Mouse (Mus musculus) lung, embryonic 16.5 days (tissue): Measurements from ENCODE around the gene Bnip3. TPM values are rescaled to one million over a fixed set of nuclear protein-coding genes. Genes with fewer than 3 reads are reported as not detected.

Source experiments
- ATAC-seq: fragments of 200-750 bp; cut with Nextera tagmentation; 2 replicates; pipeline ENCODE4 v1.8.0; 2017; ENCODE audit warnings: low read depth, mild to moderate bottlenecking, moderate library complexity
- H3K27ac ChIP-seq: fragments of 300-500 bp; sonication (generic); 2 replicates; pipeline ENCODE4 v1.5.1; 2014; ENCODE audit warnings: mild to moderate bottlenecking, control low read depth, low read length
- H3K27me3 ChIP-seq: fragments of 300-500 bp; sonication (generic); 2 replicates; pipeline ENCODE4 v1.6.1; 2014; ENCODE audit warnings: low read depth, low read length, mixed read lengths; ENCODE audit not compliant: control insufficient read depth, insufficient read depth
- H3K36me3 ChIP-seq: fragments of 300-500 bp; sonication (generic); 2 replicates; pipeline ENCODE4 v1.6.1; 2014; ENCODE audit warnings: low read length; ENCODE audit not compliant: control insufficient read depth, insufficient read depth
- H3K4me1 ChIP-seq: fragments of 300-500 bp; sonication (generic); replicated peaks from 2 replicates; pipeline ENCODE4 v1.6.1; 2014; ENCODE audit warnings: low read length, mixed read lengths; ENCODE audit not compliant: control insufficient read depth, insufficient read depth
- H3K4me2 ChIP-seq: fragments of 300-500 bp; sonication (generic); 2 replicates; pipeline ENCODE4 v1.6.1; 2014; ENCODE audit warnings: low read depth, low read length, control low read depth
- H3K4me3 ChIP-seq: fragments of 300-500 bp; sonication (generic); 2 replicates; pipeline ENCODE4 v1.5.1; 2014; ENCODE audit warnings: mild to moderate bottlenecking, low read length, control low read depth
- H3K9ac ChIP-seq: fragments of 300-500 bp; sonication (generic); 2 replicates; pipeline ENCODE4 v1.6.1; 2014; ENCODE audit warnings: low read length, control low read depth
- H3K9me3 ChIP-seq: fragments of 300-500 bp; sonication (generic); 2 replicates; pipeline ENCODE4 v1.6.1; 2016; ENCODE audit warnings: low read length; ENCODE audit not compliant: control insufficient read depth
- WGBS: fragments of 180-500 bp; shearing (Covaris S2); extraction: QIAGEN DNeasy Blood & Tissue Kit; methylation state at CpG from one replicate; pipeline ENCODE4 v1.1.7; 2014; 5-methylcytosine and 5-hydroxymethylcytosine counted together
- polyA plus RNA-seq: library from polyadenylated mRNA; unstranded; fragments of >200 nt; fragmentation: Nextera tagmentation; extraction: Ambion mirVana; gene quantifications from 2 replicates; pipeline ENCODE4 v1.2.1, GENCODE M21; 2015

Gene Bnip3
- 131 and 135 TPM in 2 replicates for polyA plus RNA-seq

GRCm38 (mm10) chr7:138909277-138910192 lies at the start of gene Bnip3:
Gene Bnip3, minus strand, starts transcription at chr7:138909519.
- Histone ChIP-seq H3K4me3 (peak within 1 kb of the TSS; percentile 89), H3K27ac (peak within 1 kb of the TSS; percentile 83), H3K27me3 (no peaks in the 10 kb centered on the region), H3K9ac (peak within 1 kb of the TSS; percentile 96), H3K9me3 (no peaks in the 10 kb centered on the region), H3K36me3 (no peaks in the 10 kb centered on the region), H3K4me2 (peak within 1 kb of the TSS; percentile 83), H3K4me1 (peaks cover 21% of the 10 kb centered on the region)
- peak; percentile 95 for ATAC-seq
- WGBS, result under 1% methylated on average over 53 of the region's 66 CpGs

GRCm38 (mm10) chr7:138957106-138957505 lies 47.8 kb upstream of the Bnip3 start:
- Histone ChIP-seq H3K4me2 (no peak overlapping the region), H3K27ac (no peak overlapping the region), H3K36me3 (no peaks in the 10 kb centered on the region), H3K9me3 (no peaks in the 10 kb centered on the region), H3K27me3 (no peaks in the 10 kb centered on the region), H3K9ac (no peak overlapping the region), H3K4me1 (no peaks in the 10 kb centered on the region), H3K4me3 (no peak overlapping the region)
- ATAC-seq, result no peak
- 54% methylated on average over 6 of the region's 6 CpGs for WGBS

- no peak for ATAC-seq
- no peak overlapping the region for H3K27ac ChIP-seq
- H3K4me1 ChIP-seq, result no peaks in the 10 kb centered on the region
- H3K9ac ChIP-seq, result no peak overlapping the region
- no peak overlapping the region for H3K4me3 ChIP-seq
- H3K27me3 ChIP-seq, result no peaks in the 10 kb centered on the region
- no peaks in the 10 kb centered on the region for H3K36me3 ChIP-seq
- no peaks in the 10 kb centered on the region for H3K9me3 ChIP-seq
- 73% methylated on average over 7 of the region's 7 CpGs for WGBS
- no peak overlapping the region for H3K4me2 ChIP-seq
Observed at GRCm38 (mm10) chr7:138955787-138956186, 46.5 kb upstream of the Bnip3 start.

- no peak overlapping the region for H3K27ac ChIP-seq
- ATAC-seq, result no peak
- WGBS, result 47% methylated on average over 8 of the region's 8 CpGs
Observed at GRCm38 (mm10) chr7:138948309-138948708, 39.0 kb upstream of the Bnip3 start.

GRCm38 (mm10) chr7:138947741-138948140 lies 38.4 kb upstream of the Bnip3 start:
- H3K4me3 ChIP-seq, result no peak overlapping the region
- no peak overlapping the region for H3K4me2 ChIP-seq
- no peaks in the 10 kb centered on the region for H3K9me3 ChIP-seq
- ATAC-seq, result no peak
- H3K27me3 ChIP-seq, result peaks cover 9% of the 10 kb centered on the region; the same call in 1 of the 2 replicates
- H3K27ac ChIP-seq, result no peak overlapping the region
- no peaks in the 10 kb centered on the region for H3K4me1 ChIP-seq
- no peaks in the 10 kb centered on the region for H3K36me3 ChIP-seq
- 84% methylated on average over 8 of the region's 8 CpGs for WGBS
- H3K9ac ChIP-seq, result no peak overlapping the region

More at GRCm38 (mm10) chr7:138948309-138948708, 39.0 kb upstream of the Bnip3 start:
- H3K27me3 ChIP-seq, result peaks cover 5% of the 10 kb centered on the region; the same call in 1 of the 2 replicates
- H3K36me3 ChIP-seq, result no peaks in the 10 kb centered on the region
- no peak overlapping the region for H3K4me2 ChIP-seq
- H3K4me1 ChIP-seq, result no peaks in the 10 kb centered on the region
- H3K9ac ChIP-seq, result no peak overlapping the region
- no peaks in the 10 kb centered on the region for H3K9me3 ChIP-seq
- H3K4me3 ChIP-seq, result no peak overlapping the region

- 47% methylated on average over 3 of the region's 3 CpGs for WGBS
- Histone ChIP-seq H3K9me3 (no peaks in the 10 kb centered on the region), H3K4me2 (no peak overlapping the region), H3K4me3 (no peak overlapping the region), H3K36me3 (no peaks in the 10 kb centered on the region), H3K27ac (no peak overlapping the region), H3K27me3 (peaks cover 29% of the 10 kb centered on the region), H3K4me1 (no peaks in the 10 kb centered on the region; the same call in 1 of the 2 replicates), H3K9ac (no peak overlapping the region)
- no peak for ATAC-seq
Observed at GRCm38 (mm10) chr7:138945668-138946067, 36.3 kb upstream of the Bnip3 start.

GRCm38 (mm10) chr7:138942301-138942700 lies 33.0 kb upstream of the Bnip3 start:
- Histone ChIP-seq H3K27me3 (peaks cover 48% of the 10 kb centered on the region), H3K9me3 (no peaks in the 10 kb centered on the region), H3K4me2 (no peak overlapping the region), H3K4me1 (peaks cover 5% of the 10 kb centered on the region), H3K36me3 (no peaks in the 10 kb centered on the region), H3K27ac (no peak overlapping the region), H3K4me3 (no peak overlapping the region), H3K9ac (no peak overlapping the region)
- WGBS, result 67% methylated on average over 1 of the region's 1 CpGs
- no peak for ATAC-seq

- H3K4me3 ChIP-seq, result no peak overlapping the region
- ATAC-seq, result no peak
Observed at GRCm38 (mm10) chr7:138941571-138941970, 32.3 kb upstream of the Bnip3 start.

GRCm38 (mm10) chr7:138940612-138941461 lies 31.5 kb upstream of the Bnip3 start, which contains the start of gene Jakmip3:
Gene Jakmip3, plus strand, starts transcription at chr7:138940730.
- H3K27ac ChIP-seq, result no peak within 1 kb of the TSS
- peaks cover 48% of the 10 kb centered on the region for H3K27me3 ChIP-seq
- peak within 1 kb of the TSS; percentile 39 for H3K4me3 ChIP-seq
- H3K4me2 ChIP-seq, result peak within 1 kb of the TSS; percentile 63
- H3K36me3 ChIP-seq, result no peaks in the 10 kb centered on the region
- peak; percentile 34; the same call in 1 of the 2 replicates for ATAC-seq
- WGBS, result under 1% methylated on average over 75 of the region's 78 CpGs
- no peaks in the 10 kb centered on the region for H3K9me3 ChIP-seq
- H3K4me1 ChIP-seq, result peaks cover 5% of the 10 kb centered on the region
- no peak within 1 kb of the TSS; the same call in 1 of the 2 replicates for H3K9ac ChIP-seq

More at GRCm38 (mm10) chr7:138941571-138941970, 32.3 kb upstream of the Bnip3 start:
- Histone ChIP-seq H3K9ac (no peak overlapping the region), H3K27me3 (peaks cover 48% of the 10 kb centered on the region), H3K4me1 (peaks cover 5% of the 10 kb centered on the region), H3K36me3 (no peaks in the 10 kb centered on the region), H3K9me3 (no peaks in the 10 kb centered on the region), H3K4me2 (no peak overlapping the region), H3K27ac (no peak overlapping the region)
- 30% methylated on average over 5 of the region's 5 CpGs for WGBS
